Mouse (Mus musculus) activated CD4-positive, CD25-positive, alpha-beta regulatory T cell, adult 9 weeks (primary cell): ENCODE results near the gene Tti1. TPM values are rescaled to one million over a fixed set of nuclear protein-coding genes. Genes with fewer than 3 reads are reported as not detected.

Experiments used
- polyA plus RNA-seq: library from polyadenylated mRNA; unstranded; fragments of 100-300 nt; shearing (Covaris generic); gene quantifications from one replicate; pipeline ENCODE4 v1.2.1, GENCODE M21; 2017

Gene Tti1
- polyA plus RNA-seq: 30.4 TPM

DNA sequence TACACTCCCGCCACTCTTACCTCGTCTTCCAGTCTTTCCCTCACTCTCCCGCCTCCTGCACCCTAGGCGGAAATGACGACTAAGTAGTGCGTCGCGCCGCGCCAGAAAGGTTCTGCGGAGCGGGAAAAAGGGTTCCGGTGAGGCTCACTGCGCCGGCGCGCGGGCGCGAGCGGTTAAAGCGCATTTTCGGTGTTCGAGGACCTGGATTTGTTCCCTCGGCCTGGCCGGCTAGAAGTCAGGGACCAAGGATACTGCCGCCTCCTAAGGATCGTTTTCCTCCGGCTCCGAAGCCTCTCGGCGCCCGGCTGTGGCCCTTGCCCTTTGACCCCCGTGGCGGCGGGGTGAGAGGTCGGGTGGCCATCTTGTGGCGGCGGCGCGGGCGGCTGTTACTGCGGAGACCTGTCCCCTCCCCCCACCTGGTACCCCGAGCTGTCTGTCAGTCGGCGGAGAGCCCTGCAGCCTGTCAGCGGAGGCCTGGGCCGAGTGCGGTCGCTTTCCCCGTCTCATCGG, at the start of gene Tti1, which contains the start of gene Rprd1b:
Gene Tti1, minus strand, starts transcription at position 80 of the 510 bp plus-strand sequence.
Gene Rprd1b, plus strand, starts transcription at position 144 of the 510 bp plus-strand sequence.

Other genes starting within 250 kb of the Tti1 start
- gene Vstm2l, start 113.8 kb downstream of the Tti1 start, polyA plus RNA-seq: not detected
- 50.3 TPM for gene Rprd1b, start 64 bp upstream of the Tti1 start, polyA plus RNA-seq
- gene Tgm2, start 118.0 kb upstream of the Tti1 start, polyA plus RNA-seq: 6.1 TPM
- not detected for gene D630003M21Rik, start 200.8 kb upstream of the Tti1 start, polyA plus RNA-seq
- not detected for gene Bpi, start 229.7 kb upstream of the Tti1 start, polyA plus RNA-seq